Mouse (Mus musculus) spleen, postnatal 4 days (tissue): Measurements from ENCODE around the gene Mrpl46.

ENCODE experiments used
- DNase-seq, 2 experiments: peaks; one replicate each; pipeline ENCODE4 v3.0.0; 2022; ENCODE audit warnings: low spot score in 2 of 2

Gene Mrpl46

DNA sequence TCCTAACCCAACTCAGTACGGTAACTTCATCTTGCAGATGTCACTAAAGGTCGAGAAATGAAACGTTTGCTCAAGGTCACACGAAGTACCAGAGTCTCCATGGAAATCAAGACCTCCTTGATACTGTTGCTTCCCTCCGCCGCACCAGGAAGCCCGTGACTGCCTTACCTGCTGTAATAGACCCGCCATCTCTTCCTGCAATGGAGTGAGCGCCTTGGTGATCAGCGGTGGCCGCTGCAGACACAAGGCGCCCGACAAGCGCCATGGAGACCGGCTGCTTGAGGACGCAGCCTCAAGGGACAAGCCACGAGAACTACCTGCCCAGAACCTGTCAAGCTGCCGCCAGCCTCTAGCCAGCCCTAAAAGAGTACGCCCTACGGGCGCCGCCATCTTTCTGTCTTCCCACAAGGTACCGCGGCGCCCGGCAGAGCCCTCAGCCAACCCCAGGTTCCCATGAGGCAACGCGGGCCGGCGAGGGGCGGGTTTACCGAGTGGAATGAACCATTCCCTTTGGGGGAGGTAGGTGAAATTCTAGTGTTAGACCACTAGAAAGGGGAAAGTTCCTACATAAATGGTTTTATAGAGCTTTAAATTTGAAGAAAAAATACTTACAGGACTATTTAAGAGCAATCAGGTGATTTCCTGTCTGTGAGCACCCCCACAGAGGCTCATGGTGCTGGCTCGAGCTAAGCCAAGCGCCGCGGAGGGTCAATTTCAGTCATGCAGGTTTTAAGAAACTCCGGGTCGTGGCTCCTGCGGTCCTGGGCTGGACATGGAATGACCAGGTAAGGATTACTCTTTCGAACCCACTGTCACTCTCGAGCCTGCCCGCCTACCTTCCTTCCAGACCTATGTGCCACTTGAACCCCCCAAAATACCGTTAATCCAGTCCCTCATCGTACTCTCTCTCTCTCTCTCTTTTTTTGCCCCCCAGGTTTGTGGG, at the start of gene Mrpl46, which contains the start of gene Mrps11:
Gene Mrpl46, minus strand, starts transcription at position 893 of the 943 bp plus-strand sequence.
Gene Mrps11, plus strand, starts transcription at position 481 of the 943 bp plus-strand sequence.
- peak; percentile 88 to 94 for DNase-seq

DNA sequence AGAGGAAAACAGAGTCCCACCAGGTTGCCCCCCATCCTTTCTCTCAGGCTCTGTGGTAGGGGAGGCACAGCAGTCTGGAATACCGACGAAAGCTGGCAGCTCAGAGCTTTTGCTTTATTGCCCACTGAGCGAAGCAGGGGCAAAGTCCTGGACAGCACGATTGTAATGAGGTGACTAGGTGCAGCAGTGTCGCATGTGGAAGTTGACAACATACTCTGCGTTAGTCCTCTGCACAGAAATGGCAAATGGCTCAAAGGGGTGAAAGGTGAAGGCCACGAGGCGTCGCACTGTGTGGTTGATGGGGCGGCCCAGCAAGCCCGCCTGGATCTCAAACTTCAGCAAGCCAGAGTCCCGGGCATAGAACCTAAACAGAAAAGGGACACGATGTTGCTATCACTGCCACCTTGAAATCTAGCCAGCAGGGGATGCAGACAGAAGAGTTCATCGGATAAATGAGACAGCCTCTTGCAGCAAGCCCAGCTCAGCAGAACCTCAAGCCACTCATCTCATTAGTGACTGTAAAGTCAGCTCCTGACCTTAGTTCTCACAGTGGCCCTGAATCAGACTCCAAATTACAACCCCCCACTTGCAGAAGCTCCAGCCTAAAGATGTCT, 44.5 kb upstream of the Mrpl46 start:
- DNase-seq, result no peak

DNA sequence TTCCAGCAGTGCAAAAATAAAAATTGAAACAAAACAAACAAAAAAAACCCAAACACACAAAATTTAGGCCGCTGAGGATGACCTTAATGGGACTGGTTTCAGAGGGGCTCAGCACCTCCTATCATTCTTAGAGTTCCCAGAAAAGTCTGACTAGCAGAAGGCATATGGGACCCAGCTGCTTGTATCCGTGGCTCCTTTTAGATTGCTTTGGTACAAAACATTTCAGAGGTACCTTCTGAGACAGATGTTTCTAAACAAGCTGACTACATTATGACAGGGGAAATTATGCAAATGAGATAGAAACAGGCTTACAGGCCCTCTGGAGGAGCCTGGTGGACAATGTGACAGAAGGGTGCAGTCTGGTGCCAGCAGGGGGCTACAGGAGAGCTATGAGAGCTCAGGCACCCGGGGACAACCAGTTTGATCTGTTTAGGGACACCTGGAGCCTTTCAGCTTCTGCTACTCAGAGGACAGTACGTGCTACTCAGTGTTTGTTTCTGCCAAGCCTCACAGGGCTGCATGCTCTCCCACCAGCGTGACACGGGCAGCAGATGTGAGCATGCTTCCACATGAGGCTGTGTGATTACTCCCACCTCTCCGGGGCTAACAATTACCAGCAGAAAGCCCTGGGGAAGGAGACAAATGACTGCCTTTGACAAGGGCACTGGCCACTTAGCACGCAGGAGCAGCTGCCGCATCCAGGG, 43.5 kb upstream of the Mrpl46 start:
- no peak for DNase-seq

DNA sequence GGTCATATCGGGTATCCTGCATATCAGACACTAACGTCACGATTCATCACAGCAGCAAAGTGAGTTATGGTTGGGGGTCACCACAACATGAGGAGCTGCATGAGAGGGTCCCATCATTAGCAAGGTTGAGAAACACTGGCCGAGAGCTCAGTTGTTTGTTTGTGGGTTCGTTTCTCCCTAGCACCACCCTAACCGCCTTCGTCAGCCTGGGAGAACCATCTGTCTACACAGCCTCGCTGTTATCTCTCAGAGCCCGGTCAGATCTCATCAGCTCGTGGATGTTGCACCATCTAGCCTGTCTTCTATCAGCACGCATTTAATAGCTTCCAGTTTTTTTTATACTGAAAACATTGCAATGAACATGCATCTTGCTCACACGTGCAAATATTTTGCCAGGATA, 35.0 kb upstream of the Mrpl46 start:
- DNase-seq, result no peak

DNA sequence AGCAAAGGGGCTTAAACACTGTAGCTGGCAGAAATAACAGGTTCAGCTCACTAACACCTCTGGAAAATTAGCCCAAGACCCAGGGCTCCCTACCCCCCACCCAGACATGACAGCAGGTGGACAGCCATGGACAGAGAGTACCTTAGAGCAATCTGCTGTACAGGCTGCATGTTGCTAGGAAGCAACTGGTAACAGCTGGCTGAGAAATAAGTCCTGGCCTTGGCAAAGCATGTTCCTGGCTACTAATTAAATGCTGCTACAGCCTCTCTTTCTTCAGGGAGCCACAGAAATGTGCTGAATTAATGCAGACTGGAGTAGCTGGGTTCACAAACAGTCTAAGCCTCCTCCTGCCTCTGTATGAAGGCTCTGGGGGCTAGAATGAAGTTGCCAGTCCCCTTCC, 31.4 kb upstream of the Mrpl46 start:
- DNase-seq, result no peak

DNA sequence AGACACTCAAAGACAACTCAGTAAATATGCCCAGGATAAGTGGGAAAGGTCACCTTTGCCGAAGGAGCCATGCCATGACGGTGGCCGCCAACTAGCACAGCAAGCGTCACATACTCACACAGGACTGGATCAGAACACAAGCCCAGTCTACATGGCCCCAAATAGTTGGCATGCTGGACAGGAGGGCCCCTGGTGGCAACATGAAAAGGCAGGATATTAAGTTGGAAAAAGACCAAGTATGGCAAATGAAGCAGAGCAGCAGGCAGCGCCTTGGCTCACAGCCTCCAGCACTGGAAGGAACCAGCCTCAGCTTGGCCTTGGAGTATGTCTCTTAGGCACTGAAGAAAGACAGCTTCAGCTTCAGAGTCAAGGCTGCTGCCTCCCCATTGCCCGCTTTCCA, 30.5 kb upstream of the Mrpl46 start:
- DNase-seq, result no peak

DNA sequence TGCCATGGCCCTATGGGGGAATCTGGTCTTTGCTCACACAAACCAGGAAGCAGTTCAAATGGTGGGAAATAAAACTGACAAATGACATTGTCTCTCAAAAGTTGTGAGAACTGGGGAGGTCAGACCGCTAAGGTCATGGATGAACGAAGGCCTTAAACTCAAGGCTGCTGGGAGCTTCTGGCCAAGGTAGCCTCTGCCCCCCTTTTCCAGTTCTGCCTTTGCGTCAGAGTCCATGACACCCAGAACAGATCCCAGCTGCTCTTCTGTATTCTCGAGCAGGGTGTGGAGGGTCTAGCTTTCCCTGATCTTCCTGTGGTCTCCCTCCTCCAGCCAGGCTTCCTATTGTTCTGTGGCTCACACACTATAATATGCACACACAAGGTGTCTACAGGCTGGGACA, 23.9 kb upstream of the Mrpl46 start:
- DNase-seq, result no peak

DNA sequence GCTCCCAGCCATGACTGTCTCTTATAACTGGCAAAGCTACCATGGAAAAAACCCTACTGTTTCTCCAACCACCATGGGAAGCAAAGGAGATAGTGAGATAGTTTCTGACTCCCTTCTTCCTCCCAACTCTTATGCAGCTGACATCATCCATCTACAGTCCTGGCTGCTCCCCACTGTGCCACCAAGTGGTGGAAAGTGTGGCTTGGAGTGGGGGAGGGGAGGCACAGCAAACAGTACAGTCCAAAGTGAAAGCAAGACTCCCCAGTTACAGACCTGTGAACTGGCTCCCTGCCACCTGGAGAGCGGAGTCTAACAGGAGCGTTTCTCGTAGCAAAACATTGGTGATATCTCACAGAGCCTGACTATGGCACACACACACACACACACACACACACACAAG, 20.5 kb upstream of the Mrpl46 start:
- DNase-seq, result peak in 1 of 2 experiments; percentile 30

DNA sequence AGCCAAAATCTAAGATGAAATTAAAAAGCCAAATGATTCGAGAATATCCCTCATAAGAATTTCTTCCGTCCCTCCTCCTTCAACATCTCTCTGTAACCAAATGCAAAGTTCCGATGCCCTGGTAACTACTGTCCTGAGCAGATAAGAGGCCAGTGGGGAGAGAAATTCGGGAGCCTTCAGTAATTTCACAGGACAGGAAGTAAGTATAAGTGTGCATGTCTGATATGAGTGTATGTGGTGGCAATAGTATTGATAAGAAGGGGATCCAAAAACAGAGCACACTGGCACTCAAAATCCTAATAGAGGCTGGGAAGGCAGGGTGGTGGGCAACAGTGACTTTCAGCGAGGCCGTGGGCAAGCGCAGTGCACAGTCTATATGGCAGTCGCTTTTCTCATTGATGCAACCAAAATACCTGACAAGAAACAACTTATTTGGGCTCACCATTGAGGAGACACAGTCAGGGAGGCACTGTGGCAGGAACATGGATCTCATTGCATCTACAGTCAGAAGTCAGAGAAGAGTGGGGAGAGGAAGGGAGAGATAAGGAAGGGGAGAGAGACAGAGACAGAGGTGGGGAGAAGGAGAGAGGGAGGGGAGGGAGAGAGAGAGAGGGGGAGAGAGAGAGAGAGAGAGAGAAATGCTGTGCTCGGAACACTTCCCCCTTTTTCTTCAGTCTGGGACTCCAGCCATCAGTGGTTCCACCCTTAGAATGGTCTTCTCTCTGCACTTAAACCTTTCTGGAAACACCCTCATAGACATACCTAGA, 16.6 kb upstream of the Mrpl46 start:
- peak in 1 of 2 experiments; percentile 35 for DNase-seq

DNA sequence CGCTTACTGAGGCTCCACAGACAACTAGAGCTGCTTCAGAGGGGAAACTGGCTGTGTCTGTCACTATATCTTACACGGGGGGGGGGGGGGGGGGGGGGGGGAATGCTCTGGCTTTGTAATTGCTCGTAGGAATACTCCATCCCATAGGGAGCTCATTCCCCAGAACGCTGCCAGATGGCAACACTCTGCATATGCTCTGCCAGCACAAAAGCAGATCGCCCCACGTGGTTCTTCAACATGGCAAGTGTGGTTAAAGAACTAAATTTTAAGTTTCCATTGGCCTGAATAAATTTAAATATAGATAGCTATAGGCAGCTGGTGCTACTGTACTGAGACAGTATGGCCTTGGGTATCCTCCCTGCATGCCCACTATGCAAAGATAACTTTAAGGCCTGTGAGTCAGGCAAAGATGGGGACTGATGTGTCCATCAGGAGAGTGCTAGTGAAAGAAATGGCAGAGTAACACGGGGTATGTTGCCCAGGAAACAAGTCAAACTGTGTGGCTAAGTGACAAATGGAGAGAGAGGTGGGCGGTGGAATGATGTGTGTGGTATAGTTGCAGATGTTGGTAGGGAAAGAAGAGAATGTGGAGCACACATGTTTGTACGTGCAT, 14.6 kb upstream of the Mrpl46 start:
- no peak for DNase-seq

DNA sequence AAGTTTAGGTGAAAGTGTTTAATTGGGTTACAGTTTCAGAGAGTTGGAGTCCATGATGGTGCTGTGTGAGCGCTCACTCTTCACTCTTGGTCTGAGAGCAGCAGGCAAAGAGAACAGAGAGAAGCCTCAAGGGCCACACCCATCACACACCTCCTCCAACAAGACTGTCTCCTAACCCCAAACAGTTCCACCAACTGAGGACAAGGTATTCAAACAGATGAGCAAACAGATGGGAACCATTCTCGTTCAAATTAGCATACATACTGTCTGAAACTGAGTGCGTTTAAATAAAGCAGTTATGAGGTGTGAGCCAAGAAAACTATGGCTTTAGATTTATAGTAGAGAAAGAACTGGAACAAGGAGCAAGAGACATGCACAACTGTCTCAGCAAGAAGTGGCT, 13.3 kb upstream of the Mrpl46 start:
- no peak for DNase-seq

DNA sequence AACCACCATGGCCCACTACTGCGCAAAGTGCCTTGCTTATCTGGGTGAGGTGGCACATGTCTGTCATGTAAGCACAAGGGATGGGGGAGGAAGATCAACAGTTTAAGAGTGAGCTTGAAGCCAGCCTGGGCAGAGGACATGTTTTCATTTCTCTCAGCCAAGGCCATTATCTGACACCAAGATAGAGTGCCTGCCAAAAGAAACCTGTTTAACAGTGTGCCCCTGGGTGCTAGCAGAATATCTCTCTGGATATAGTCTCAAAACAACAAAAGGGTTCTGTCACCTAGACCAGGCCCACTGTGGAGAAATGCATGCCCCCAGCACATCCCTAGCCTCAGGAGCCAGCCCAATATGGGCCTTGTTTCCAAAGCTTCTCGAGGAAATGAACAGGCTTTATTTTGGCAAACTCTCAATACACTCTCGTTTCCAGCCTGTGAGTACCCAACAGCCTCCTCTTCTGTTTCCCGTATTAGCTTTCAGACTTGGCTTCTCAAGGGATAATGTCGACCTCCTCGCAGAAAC, 11.3 kb upstream of the Mrpl46 start:
- no peak for DNase-seq

DNA sequence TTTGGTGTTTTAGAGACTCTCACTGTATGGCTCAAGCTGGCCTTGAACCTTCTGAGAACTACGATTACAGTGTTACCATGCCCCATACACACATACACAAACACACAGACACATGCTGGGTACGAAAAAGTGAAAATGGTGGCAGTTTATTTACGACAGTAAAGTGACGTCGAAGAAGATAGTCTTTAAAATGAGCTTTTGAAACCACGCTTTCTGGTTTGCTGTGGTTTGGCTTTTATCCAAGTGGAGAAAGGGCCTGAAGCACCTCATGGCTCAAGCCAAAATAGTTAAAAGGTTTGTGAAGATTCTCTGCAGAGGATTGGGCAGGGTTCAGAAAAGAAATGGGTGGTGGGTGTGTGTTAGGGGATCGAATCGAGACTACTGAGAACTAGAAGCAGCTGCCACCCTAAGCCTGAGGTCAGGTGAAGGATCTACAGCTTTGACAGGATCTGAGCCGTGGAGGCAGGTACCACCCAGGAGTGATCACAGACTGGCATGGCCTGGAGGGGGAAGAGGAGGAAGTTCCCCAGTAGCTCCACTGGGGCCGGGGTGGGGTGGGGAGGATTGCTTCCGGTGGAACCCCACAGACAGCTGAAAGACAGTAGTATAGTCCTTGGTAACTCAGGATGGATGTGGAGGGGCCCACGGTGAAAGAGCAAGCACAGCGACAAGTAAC, 10.7 kb upstream of the Mrpl46 start:
- no peak for DNase-seq

DNA sequence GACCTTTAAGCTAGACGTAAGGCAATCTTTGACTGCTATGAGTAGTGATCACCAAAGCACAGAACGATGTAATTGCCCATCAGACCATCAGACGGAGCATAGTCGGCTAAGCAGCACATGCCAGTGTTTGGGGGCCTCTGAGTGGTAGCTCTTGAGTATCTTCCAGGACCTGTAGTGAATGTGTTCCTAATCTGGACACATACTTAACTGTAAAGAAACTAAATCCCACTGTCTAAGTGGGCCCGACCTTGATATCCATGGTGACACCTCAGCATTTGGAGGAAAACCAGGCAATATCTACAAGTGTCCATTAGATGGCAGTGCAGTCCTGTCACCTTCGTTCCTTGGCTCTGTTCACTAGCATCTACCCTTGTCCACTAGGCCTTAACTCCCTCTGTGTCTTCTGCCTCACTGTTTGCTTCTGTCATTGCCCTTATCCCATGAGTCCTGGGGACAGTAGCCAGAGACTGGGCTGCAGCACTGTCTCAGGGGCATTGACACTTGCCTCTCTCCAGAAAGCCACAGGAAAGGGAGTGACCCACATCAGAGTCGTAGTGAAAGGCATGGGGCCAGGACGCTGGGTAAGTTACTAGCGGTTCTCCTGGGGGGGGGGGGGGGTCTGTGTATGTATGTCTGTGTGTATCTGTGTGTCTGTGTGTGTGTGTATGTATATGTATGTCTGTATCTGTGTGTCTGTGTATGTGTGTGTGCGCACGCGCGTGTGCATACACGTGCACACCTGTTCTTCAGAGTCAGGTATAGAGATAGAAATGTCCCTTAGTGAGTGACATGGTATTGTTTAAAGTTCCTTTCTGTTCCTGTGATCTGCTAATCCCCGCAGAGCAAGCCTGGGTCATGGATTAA, 8.3 kb upstream of the Mrpl46 start:
- DNase-seq, result peak in 1 of 2 experiments; percentile 52

DNA sequence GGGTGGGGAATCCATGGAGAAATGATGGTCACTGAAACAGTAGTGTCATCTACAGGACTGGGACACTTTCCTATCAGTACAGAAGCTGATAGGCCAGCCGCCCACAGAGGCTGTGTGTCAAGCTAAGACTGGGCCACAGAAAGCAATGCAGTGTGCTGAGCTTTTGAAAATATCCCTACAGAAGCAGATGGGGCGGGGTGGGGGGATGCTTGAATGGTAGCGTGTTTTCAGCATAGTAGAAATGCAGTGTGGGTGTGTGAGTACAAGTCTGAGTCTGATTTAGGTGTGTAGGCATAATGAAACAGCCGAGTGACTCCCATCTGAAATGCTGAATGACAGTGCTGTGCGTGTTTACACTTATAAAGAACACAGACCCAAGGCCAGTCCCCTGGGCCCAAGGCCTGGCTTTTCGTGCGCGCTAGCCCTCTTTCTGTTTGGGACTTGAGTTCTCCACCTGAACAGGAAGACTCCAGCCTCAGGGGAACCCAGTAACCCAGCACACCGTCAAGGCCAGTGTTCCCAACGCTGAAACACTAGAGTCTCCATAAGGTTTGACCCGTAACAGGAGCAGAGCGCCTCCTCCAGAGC, 4.6 kb upstream of the Mrpl46 start:
- DNase-seq, result no peak

DNA sequence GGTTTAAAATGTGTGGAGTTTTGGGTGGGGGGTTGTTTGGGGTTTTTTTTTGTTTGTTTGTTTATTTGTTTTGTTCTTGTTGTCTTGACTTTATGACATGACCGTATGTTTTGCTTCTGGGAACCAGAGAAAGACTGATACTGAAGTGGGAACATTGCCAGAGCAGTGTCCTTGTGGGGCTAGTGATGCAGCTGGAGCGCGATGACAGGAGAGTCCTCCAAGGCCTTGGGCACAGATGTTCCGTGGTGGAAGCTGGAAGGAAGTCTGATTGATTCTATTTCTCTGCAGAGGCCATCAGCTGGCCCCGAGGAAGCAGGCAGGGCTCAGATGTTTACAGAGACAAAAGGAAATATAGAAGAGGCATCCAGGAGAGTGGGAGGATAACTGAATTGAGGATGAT, 2.6 kb upstream of the Mrpl46 start:
- no peak for DNase-seq

DNA sequence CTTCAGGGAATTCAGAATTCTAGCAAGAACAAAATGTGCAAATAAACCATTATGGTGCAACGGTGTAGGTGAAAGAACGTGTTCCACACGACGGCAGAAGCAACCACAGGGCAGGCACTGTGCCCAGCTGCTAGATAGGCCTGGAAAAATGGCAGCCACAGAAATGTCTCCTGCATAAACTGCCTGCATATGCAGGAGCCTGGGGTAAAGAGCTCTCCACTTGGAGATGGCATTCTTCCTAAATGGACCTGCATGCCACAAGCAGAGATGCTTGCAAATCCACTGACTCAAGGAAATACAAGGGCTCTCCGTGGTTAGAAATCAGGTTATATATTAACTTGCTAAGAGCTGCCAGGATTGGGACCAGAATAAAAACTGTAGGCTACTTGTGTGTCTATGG, 4.6 kb downstream of the Mrpl46 start:
- DNase-seq, result no peak

DNA sequence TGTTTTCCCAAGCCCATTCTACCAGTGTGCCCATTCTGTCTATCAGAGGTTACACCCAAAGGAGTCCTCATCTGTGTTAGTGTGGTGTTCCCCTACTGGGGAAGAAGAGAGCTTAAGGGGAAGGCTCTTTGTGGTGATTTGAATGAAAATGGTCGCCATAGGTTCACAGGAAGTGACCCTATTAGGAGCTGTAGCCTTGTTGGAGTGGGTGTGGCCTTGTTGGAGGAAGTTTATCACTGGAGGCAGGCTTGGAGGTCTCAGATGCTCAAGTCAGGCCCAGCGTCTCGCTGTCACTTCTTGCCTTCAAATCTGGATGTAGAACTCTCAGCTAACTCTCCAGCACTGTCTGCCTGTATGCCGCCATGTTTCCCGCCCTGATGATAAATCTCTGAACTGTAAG, 12.4 kb downstream of the Mrpl46 start:
- no peak for DNase-seq

DNA sequence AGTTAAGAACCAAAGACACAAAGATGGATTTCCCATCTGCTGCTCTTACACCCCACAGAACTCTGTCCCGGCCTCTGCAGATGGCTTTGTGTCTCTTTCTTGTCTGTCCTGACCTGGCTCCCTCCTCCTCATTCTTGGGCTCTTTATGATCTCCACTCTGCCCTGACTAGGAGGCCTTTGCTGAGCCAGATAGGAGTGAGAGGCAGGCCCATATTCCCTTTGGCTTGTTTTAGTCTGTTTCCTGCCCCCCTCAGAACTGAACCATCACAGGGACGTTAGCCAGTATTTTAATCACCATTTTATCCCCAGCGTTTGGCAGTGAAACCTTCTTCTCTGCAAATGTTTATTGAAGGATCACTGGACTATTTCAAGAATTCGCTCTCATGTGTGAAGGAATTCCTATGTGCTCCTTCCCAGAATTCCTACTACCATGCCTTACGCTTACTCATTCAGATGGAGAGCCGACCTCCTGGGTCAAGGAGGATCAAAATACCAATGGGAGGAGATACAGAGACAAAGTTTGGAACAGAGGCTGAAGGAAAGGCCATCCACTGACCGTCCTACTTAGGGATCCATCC, 14.2 kb downstream of the Mrpl46 start:
- DNase-seq, result no peak
